Mouse (Mus musculus): ENCODE measurements around the gene Brpf1. TPM values are rescaled to one million over a fixed set of nuclear protein-coding genes. Genes with fewer than 3 reads are reported as not detected.

Gene Brpf1
- polyA plus RNA-seq (2012; rRNA removed; ENCODE audit: low replicate concordance), result 21.5 and 25.7 TPM in 2 replicates

GRCm38 (mm10) chr6:113306986-113307349 is at the start of gene Brpf1:
Gene Brpf1 (plus strand): TSS chr6:113307137.

GRCm38 (mm10) chr6:113282101-113282802 is 24.7 kb upstream of the Brpf1 start, which contains the start of gene Cpne9:
Gene Cpne9 (plus strand): TSS chr6:113282307.

GRCm38 (mm10) chr6:113326533-113327315 is 19.8 kb downstream of the Brpf1 start, which contains the start of gene Ogg1:
Gene Ogg1 (plus strand): TSS chr6:113326972.

GRCm38 (mm10) chr6:113343177-113344092 is 36.5 kb downstream of the Brpf1 start, which contains the start of gene Camk1:
Gene Camk1 (minus strand): TSS chr6:113343984.

Other genes with a start within 250 kb of the Brpf1 start
- 28.5 and 36.3 TPM in 2 replicates for gene Setd5, start 229.8 kb upstream of the Brpf1 start, polyA plus RNA-seq (2012; rRNA removed; ENCODE audit: low replicate concordance)
- 0.50 and 0.57 TPM in 2 replicates for gene Lhfpl4, start 111.8 kb upstream of the Brpf1 start, polyA plus RNA-seq (2012; rRNA removed; ENCODE audit: low replicate concordance)
- gene Mtmr14, start 69.3 kb upstream of the Brpf1 start, polyA plus RNA-seq (2012; rRNA removed; ENCODE audit: low replicate concordance), result 42.5 and 61.5 TPM in 2 replicates
- 0.19 and 0.29 TPM in 2 replicates for gene Cpne9, start 24.8 kb upstream of the Brpf1 start, polyA plus RNA-seq (2012; rRNA removed; ENCODE audit: low replicate concordance)
- gene Ogg1, start 19.8 kb downstream of the Brpf1 start, polyA plus RNA-seq (2012; rRNA removed; ENCODE audit: low replicate concordance), result 20.4 and 23.9 TPM in 2 replicates
- gene Camk1, start 36.8 kb downstream of the Brpf1 start, polyA plus RNA-seq (2012; rRNA removed; ENCODE audit: low replicate concordance), result 50.4 and 63.0 TPM in 2 replicates
- gene Tada3, start 70.7 kb downstream of the Brpf1 start, polyA plus RNA-seq (2012; rRNA removed; ENCODE audit: low replicate concordance), result 18.9 and 22.2 TPM in 2 replicates
- gene Arpc4, start 71.0 kb downstream of the Brpf1 start, polyA plus RNA-seq (2012; rRNA removed; ENCODE audit: low replicate concordance), result 65.2 and 96.3 TPM in 2 replicates
- 11.4 and 13.8 TPM in 2 replicates for gene Ttll3, start 82.1 kb downstream of the Brpf1 start, polyA plus RNA-seq (2012; rRNA removed; ENCODE audit: low replicate concordance)
- 86.7 and 143 TPM in 2 replicates for gene Rpusd3, start 112.2 kb downstream of the Brpf1 start, polyA plus RNA-seq (2012; rRNA removed; ENCODE audit: low replicate concordance)
- gene Cidec, start 128.6 kb downstream of the Brpf1 start, polyA plus RNA-seq (2012; rRNA removed; ENCODE audit: low replicate concordance), result 1,508 and 1,611 TPM in 2 replicates
- 48.4 and 107 TPM in 2 replicates for gene Jagn1, start 135.4 kb downstream of the Brpf1 start, polyA plus RNA-seq (2012; rRNA removed; ENCODE audit: low replicate concordance)
- 25.9 and 44.8 TPM in 2 replicates for gene Il17re, start 151.3 kb downstream of the Brpf1 start, polyA plus RNA-seq (2012; rRNA removed; ENCODE audit: low replicate concordance)
- gene Il17rc, start 164.3 kb downstream of the Brpf1 start, polyA plus RNA-seq (2012; rRNA removed; ENCODE audit: low replicate concordance), result 59.1 and 98.0 TPM in 2 replicates
- 32.7 and 35.8 TPM in 2 replicates for gene Creld1, start 176.2 kb downstream of the Brpf1 start, polyA plus RNA-seq (2012; rRNA removed; ENCODE audit: low replicate concordance)
- 0.03 and 0.12 TPM in 2 replicates for gene Prrt3, start 194.8 kb downstream of the Brpf1 start, polyA plus RNA-seq (2012; rRNA removed; ENCODE audit: low replicate concordance)
- 40.1 and 68.3 TPM in 2 replicates for gene Emc3, start 224.5 kb downstream of the Brpf1 start, polyA plus RNA-seq (2012; rRNA removed; ENCODE audit: low replicate concordance)
- 0.67 and 1.8 TPM in 2 replicates for gene Fancd2, start 224.5 kb downstream of the Brpf1 start, polyA plus RNA-seq (2012; rRNA removed; ENCODE audit: low replicate concordance)

Data from mammary gland, adult 2 months (tissue).